Mouse (Mus musculus) frontal cortex, adult 2 months (tissue): ENCODE measurements around the gene Mindy2. TPM values are rescaled to one million over a fixed set of nuclear protein-coding genes. Genes with fewer than 3 reads are reported as not detected.
A peak's percentile ranks its signal among the peaks of the same experiment; 100 is the strongest.

Experiments used
- DNase-seq, 2 experiments: peaks; one replicate each; pipeline ENCODE4 v3.0.0; 2022; ENCODE audit warnings: low spot score in 1 of 2; ENCODE audit errors: extremely low spot score in 1 of 2
- polyA plus RNA-seq: library from polyadenylated mRNA; depleted of rRNA; stranded (reverse); fragments of >200 nt; gene quantifications from 2 replicates; pipeline ENCODE4 v1.2.3, GENCODE M21; 2012

Gene Mindy2
- polyA plus RNA-seq, 1 experiment = 32.1 TPM

- DNase-seq = no peak
Observed at GRCm38 (mm10) chr9:70669197-70669596, 12.2 kb upstream of the Mindy2 start.

- no peak for DNase-seq
Observed at GRCm38 (mm10) chr9:70668048-70668447, 11.1 kb upstream of the Mindy2 start.

GRCm38 (mm10) chr9:70666811-70667210 lies 9.8 kb upstream of the Mindy2 start:
- DNase-seq = no peak

GRCm38 (mm10) chr9:70665372-70666145 lies 8.6 kb upstream of the Mindy2 start:
- no peak for DNase-seq

- DNase-seq = no peak
Observed at GRCm38 (mm10) chr9:70664847-70665246, 7.9 kb upstream of the Mindy2 start.

GRCm38 (mm10) chr9:70658266-70658665 lies 1.3 kb upstream of the Mindy2 start:
- DNase-seq = no peak

GRCm38 (mm10) chr9:70656130-70657007 lies 605 bp downstream of the Mindy2 start, which contains the start of gene Gm10642:
Gene Gm10642 (plus strand): TSS chr9:70656251.
- peak; percentile 62 to 64 for DNase-seq

- no peak for DNase-seq
Observed at GRCm38 (mm10) chr9:70655764-70656129, 1.2 kb downstream of the Mindy2 start.

- DNase-seq = peak in 1 of 2 experiments; percentile 36
Observed at GRCm38 (mm10) chr9:70654496-70654895, 2.5 kb downstream of the Mindy2 start.

- DNase-seq = no peak
Observed at GRCm38 (mm10) chr9:70653875-70654274, 3.1 kb downstream of the Mindy2 start.

- peak in 1 of 2 experiments; percentile 25 for DNase-seq
Observed at GRCm38 (mm10) chr9:70652221-70652620, 4.8 kb downstream of the Mindy2 start.

- no peak for DNase-seq
Observed at GRCm38 (mm10) chr9:70650994-70651393, 6.0 kb downstream of the Mindy2 start.

- DNase-seq = no peak
Observed at GRCm38 (mm10) chr9:70650260-70650659, 6.7 kb downstream of the Mindy2 start.

GRCm38 (mm10) chr9:70636748-70637147 lies 20.2 kb downstream of the Mindy2 start:
- DNase-seq = no peak

GRCm38 (mm10) chr9:70631665-70632064 lies 25.3 kb downstream of the Mindy2 start:
- DNase-seq = no peak

- no peak for DNase-seq
Observed at GRCm38 (mm10) chr9:70629711-70630110, 27.3 kb downstream of the Mindy2 start.

GRCm38 (mm10) chr9:70611026-70611673 lies 45.8 kb downstream of the Mindy2 start:
- DNase-seq = no peak

GRCm38 (mm10) chr9:70602186-70602845 lies 54.7 kb downstream of the Mindy2 start:
- no peak for DNase-seq

- no peak for DNase-seq
Observed at GRCm38 (mm10) chr9:70598271-70598670, 58.7 kb downstream of the Mindy2 start.

- DNase-seq = no peak
Observed at GRCm38 (mm10) chr9:70591486-70591885, 65.5 kb downstream of the Mindy2 start.

- no peak for DNase-seq
Observed at GRCm38 (mm10) chr9:70590775-70591174, 66.2 kb downstream of the Mindy2 start.
